Comparison of ENCODE assay signal across 11 mouse cellular contexts in the genomic region with DNA sequence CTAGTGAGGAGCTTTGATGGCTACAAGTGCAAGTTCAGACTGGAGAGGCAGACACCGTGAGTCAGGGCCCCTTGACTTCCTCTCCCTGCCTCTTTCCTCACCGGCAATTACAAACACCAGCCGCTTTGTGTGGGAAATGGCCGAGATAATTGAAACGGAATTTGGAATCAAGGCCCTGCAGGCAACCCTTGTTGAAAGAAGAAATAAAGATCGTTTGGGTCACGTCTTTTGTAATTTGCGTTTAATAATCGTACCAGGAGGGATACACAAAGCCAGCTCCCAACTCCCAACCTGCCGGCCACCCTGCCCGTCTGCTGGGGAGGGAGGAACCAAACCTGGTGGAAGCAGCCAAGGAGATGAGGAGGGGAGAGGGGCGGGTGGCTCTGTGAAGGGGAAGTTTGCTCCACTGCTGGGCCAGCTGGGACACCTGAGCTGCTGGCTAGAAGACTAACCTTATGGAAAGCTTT.
DNase-seq lines count a peak whose midpoint lies in the region; ATAC-seq and TF ChIP-seq lines count a peak whose summit lies in the region.
"Had no signal": no experiment of that assay in that cellular context is flagged by ENCODE, and none has a peak within 500 bp of the region (broad histone marks: within the 10 kb centered on the region; RNA-seq: fewer than 3 reads in every experiment).

No protein-coding gene starts in this region.

- TF ChIP-seq EP300 in lung, postnatal 0 days (IDR thresholded peaks at IDR 0.05) = no peak

- no peak for TF ChIP-seq CTCF in lung, postnatal 0 days (IDR thresholded peaks at IDR 0.05)

- no peaks in the 10 kb centered on the region for H3K9me3 ChIP-seq in heart, embryonic 11.5 days (replicated peaks; ENCODE audit: control insufficient read depth, low read length)
- no peaks in the 10 kb centered on the region for H3K9me3 ChIP-seq in lung, postnatal 0 days (ENCODE audit: low read length)
- no peaks in the 10 kb centered on the region for H3K9me3 ChIP-seq in embryonic facial prominence, embryonic 14.5 days (ENCODE audit: control insufficient read depth, low read length)

- no peak overlapping the region for H3K9ac ChIP-seq in heart, embryonic 11.5 days (ENCODE audit: low read depth, low read length)
- H3K9ac ChIP-seq in lung, postnatal 0 days (replicated peaks; ENCODE audit: low read depth) = no peak overlapping the region
- no peak overlapping the region for H3K9ac ChIP-seq in embryonic facial prominence, embryonic 14.5 days (ENCODE audit: low read depth, low read length)

- H3K27ac ChIP-seq in heart, embryonic 11.5 days (ENCODE audit: low read depth, low read length) = no peak overlapping the region
- H3K27ac ChIP-seq in lung, postnatal 0 days (ENCODE audit: low read length) = no peak overlapping the region
- no peak overlapping the region for H3K27ac ChIP-seq in embryonic facial prominence, embryonic 14.5 days (replicated peaks; ENCODE audit: low read depth, low read length)
- H3K27ac ChIP-seq: heart, adult 2 months had no signal

- H3K4me3 ChIP-seq in heart, embryonic 11.5 days (ENCODE audit: low read depth, low read length) = no peak overlapping the region
- H3K4me3 ChIP-seq in lung, postnatal 0 days (ENCODE audit: low read depth, low read length) = no peak overlapping the region
- no peak overlapping the region for H3K4me3 ChIP-seq in embryonic facial prominence, embryonic 14.5 days (ENCODE audit: low read depth, low read length)
- H3K4me3 ChIP-seq: heart, adult 2 months had no signal

- no peak for DNase-seq in heart, adult 8-10 months (ENCODE audit: low spot score)
- no peak for DNase-seq in lung, postnatal 0 days (ENCODE audit: low spot score)
- DNase-seq in lung, postnatal 36 days = no peak
- DNase-seq in embryonic facial prominence, embryonic 14.5 days (ENCODE audit: low spot score) = peak; percentile 56
- no peak for DNase-seq in retina, postnatal 1 day
- DNase-seq in right cerebral cortex, postnatal 14 days = no peak
- DNase-seq: adrenal gland, postnatal 25 days; heart, adult 2 months; kidney, adult 11 months had no signal

- H3K27me3 ChIP-seq in heart, embryonic 11.5 days (ENCODE audit: control insufficient read depth, insufficient read depth, low read length) = no peaks in the 10 kb centered on the region
- no peaks in the 10 kb centered on the region for H3K27me3 ChIP-seq in lung, postnatal 0 days (replicated peaks; ENCODE audit: insufficient read depth, low read length)
- no peaks in the 10 kb centered on the region for H3K27me3 ChIP-seq in embryonic facial prominence, embryonic 14.5 days (replicated peaks; ENCODE audit: control insufficient read depth, insufficient read depth, low read length)

- peak overlapping the region; percentile 17; the same call in 1 of the 2 replicates for H3K4me2 ChIP-seq in heart, embryonic 11.5 days
- H3K4me2 ChIP-seq in lung, postnatal 0 days (replicated peaks; ENCODE audit: low read depth, low read length) = 0 out of 2 replicates have a peak overlapping the region, but pooled peaks have one; percentile 3
- H3K4me2 ChIP-seq in embryonic facial prominence, embryonic 14.5 days (ENCODE audit: low read depth, low read length) = peak overlapping the region; percentile 32

- 26% methylated on average over 12 of the region's 12 CpGs for WGBS in heart, embryonic 11.5 days (ENCODE audit: insufficient replicate concordance)
- 28% methylated on average over 12 of the region's 12 CpGs for WGBS in lung, postnatal 0 days
- WGBS in embryonic facial prominence, embryonic 14.5 days = 9% methylated on average over 12 of the region's 12 CpGs

- ATAC-seq in heart, embryonic 11.5 days (replicated peaks; ENCODE audit: insufficient number of reproducible peaks, low FRiP score, low TSS enrichment) = no peak
- no peak for ATAC-seq in lung, postnatal 0 days
- ATAC-seq in embryonic facial prominence, embryonic 14.5 days (ENCODE audit: low read depth) = peak; percentile 75
- peak; percentile 50 for ATAC-seq in megakaryocyte progenitor cell, adult 5-6 weeks (replicated peaks; ENCODE audit: poor library complexity)

- peaks cover 6% of the 10 kb centered on the region; the same call in 1 of the 2 replicates for H3K4me1 ChIP-seq in heart, embryonic 11.5 days (ENCODE audit: control insufficient read depth, insufficient read depth, low read length)
- H3K4me1 ChIP-seq in lung, postnatal 0 days (ENCODE audit: insufficient read depth, low read depth, low read length) = no peaks in the 10 kb centered on the region
- H3K4me1 ChIP-seq in embryonic facial prominence, embryonic 14.5 days (ENCODE audit: control insufficient read depth, insufficient read depth, low read length) = peaks cover 13% of the 10 kb centered on the region

- H3K36me3 ChIP-seq in heart, embryonic 11.5 days (ENCODE audit: control insufficient read depth, insufficient read depth, low read length) = no peaks in the 10 kb centered on the region
- no peaks in the 10 kb centered on the region for H3K36me3 ChIP-seq in lung, postnatal 0 days (ENCODE audit: insufficient read depth, low read length)
- no peaks in the 10 kb centered on the region for H3K36me3 ChIP-seq in embryonic facial prominence, embryonic 14.5 days (ENCODE audit: control insufficient read depth, insufficient read depth, low read length)

Comparison
In these comparisons a context has a peak if more than half of its experiments do, and no peak if none do; other contexts are left out.
1. ATAC-seq: peak in embryonic facial prominence, embryonic 14.5 days (single experiment) and megakaryocyte progenitor cell, adult 5-6 weeks (single experiment); none in heart, embryonic 11.5 days (single experiment) and lung, postnatal 0 days (single experiment).
2. Peak in every context shown above with its lines, with median percentiles within 50 percentile points of each other: H3K4me2 ChIP-seq.